Mouse (Mus musculus) heart, adult 2 months (tissue): ENCODE measurements around the gene Lrrn3.

ENCODE experiments used
- CTCF ChIP-seq: fragments of 200-600 bp; IDR thresholded peaks from 2 replicates; pipeline ENCODE4 v1.8.1; 2022; ENCODE audit warnings: antibody characterized with exemption, mild to moderate bottlenecking, moderate library complexity
- EP300 ChIP-seq: fragments of 200-500 bp; IDR thresholded peaks from 2 replicates; pipeline ENCODE4 v1.6.1; 2011; ENCODE audit warnings: low read depth, low read length, control low read depth; ENCODE audit not compliant: insufficient read depth
- POLR2A ChIP-seq: fragments of 200-500 bp; IDR thresholded peaks from 2 replicates; pipeline ENCODE4 v1.6.1; 2011; ENCODE audit warnings: mild to moderate bottlenecking, low read depth, low read length, control low read depth; ENCODE audit not compliant: insufficient read depth

DNA sequence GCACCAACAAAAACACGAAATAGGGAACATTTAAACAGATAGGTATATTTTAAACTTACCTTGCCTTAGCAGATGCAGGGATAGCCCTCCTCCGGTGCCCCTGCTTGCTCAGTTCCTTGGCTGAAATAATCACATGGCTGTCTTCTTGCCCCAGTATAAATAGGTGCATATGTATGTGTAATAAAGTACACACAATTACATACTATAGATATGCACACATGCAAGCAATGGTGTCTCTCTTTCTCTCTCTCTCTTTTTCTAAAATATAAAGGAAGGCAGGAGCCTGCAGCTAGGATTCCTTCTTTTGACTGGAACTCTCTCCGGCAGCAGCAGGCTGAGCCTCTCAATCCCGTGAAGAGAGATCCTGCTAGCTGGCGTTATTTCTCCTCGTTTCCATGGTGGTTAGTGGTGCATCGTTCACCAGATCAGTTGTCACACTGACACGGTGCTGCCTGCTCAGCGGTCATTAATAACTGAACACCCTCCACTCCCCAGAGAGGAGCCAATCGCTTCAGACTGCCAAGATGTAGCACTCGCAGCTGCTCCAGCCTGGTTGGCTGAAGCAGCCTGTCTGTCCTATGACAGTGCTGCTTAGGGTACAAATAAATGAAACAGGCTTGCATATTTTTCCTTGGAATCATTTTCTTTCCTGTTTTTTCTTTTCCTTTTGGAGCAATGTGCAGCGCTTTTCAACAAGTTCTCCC is 567 bp downstream of the Lrrn3 start:
- TF ChIP-seq CTCF, result no peak
- TF ChIP-seq EP300, result no peak
- no peak for TF ChIP-seq POLR2A
